Mouse (Mus musculus): Measurements from ENCODE around the gene Dusp5.

The Dusp5 gene

DNA sequence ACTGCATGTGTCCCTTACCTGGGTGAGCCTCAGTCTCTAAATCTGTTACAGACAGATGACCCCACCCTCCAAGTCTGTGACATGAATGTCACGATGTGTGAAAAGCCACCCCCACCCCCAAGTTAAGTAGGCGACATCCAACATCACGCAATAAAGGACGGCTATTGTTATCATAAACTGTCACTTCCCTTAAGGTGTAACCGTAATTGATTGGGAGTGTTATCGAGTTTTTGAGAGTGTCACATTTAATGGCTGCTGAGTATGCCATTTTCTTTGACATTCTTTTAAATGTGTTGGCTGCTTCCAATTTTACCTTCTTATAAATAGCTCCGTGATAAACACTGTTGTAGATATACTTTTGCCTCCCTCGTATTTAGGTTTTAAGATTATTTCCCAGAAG is 9.4 kb upstream of the Dusp5 start:
- no peak for DNase-seq

DNA sequence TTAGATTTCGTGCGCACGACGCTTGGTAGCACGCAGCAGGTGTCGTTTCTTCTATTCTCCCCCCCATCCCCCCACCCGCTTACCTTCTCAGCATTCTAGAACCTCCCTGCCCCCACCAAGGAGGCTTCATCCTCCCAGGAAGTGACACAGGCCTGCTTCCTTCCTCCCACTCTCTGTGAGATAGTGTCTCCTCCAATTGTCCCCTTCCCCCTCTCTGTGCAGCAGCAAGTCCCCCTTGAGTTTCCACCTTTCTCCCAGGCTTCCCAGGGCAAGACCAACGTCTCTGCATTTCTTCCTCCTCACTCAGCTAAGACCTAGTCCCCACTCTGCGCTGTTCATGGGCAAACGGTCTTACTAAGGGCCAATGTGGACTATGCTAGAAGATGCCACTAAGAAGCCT is 8.9 kb upstream of the Dusp5 start:
- no peak for DNase-seq

DNA sequence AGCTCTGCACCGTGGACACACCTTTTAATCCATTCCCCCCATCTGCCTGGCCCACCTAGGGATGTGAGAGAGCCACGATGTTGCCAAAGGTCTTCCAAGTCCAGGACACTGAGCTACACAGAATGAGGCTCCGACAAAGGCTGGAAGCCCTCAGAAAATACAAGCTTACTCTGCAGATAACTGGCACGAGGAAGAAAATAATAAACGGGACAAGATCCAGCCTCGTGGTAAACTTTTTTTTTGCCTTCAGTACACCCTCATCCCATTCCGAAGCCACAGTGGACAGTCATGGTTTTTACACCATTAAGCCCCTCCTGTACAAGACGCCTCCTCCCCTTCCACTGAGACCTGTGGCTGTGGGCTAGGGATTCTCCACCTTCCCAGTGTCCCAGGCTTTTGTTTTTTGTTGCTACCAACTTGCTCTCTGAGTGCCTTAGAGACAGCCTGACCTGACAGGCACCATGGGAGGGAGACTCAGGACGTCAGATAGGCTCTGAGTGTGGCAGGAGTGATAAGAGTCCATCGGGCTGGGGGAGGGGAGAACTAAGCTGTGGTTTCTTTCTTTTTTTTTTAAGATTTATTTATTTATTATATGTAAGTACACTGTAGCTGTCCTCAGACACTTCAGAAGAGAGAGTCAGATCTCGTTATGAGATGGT is 7.6 kb upstream of the Dusp5 start:
- no peak for DNase-seq

DNA sequence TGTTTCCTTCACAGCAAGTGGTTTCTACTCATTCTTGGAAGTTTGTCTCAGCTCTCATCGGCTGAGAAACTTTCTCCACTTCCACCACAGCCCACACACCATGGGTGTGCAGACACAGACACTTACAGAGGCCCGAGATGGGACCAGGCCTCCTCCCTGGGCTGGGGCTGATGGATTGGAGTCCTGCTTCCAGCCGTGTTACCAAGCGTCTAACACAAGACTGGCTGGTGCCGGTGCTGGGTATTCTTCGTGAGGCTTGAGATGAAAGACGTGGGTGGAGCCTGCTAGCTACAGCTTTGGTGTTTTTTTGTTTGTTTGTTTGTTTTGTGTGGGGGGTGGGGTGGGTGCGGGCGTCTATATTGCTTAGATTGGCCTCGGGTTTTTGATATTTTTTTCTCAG is 1.4 kb upstream of the Dusp5 start:
- no peak for DNase-seq

DNA sequence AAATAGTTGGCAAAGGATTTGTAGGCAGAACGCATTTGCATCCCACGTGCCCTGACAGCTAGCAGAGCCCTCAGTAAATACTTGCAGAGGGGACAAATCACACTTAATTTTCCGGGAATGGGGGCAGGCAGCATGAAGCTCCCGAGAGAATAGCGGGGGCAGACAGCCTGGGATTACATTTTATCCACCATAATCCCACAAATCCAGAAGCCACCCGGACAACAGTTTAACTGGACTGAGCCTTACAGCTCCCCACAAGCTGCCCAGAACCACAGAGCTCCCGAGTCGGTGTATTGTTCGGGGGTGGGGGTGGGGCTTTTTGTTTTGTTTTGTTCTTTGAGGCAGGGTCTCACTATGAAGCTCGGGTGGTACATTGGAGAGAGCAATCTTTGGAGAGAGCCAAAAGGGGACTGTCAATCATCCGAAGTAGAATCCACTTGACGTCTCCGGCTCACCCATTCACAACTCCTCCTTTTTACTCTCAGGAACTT is 733 bp upstream of the Dusp5 start:
- no peak for DNase-seq

DNA sequence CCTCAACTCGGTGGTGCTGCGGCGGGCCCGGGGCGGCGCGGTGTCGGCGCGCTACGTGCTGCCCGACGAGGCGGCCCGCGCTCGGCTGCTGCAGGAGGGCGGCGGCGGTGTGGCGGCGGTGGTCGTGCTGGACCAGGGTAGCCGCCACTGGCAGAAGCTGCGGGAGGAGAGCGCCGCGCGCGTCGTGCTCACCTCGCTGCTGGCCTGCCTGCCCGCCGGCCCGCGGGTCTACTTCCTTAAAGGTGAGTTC is 471 bp downstream of the Dusp5 start:
- DNase-seq = no peak

DNA sequence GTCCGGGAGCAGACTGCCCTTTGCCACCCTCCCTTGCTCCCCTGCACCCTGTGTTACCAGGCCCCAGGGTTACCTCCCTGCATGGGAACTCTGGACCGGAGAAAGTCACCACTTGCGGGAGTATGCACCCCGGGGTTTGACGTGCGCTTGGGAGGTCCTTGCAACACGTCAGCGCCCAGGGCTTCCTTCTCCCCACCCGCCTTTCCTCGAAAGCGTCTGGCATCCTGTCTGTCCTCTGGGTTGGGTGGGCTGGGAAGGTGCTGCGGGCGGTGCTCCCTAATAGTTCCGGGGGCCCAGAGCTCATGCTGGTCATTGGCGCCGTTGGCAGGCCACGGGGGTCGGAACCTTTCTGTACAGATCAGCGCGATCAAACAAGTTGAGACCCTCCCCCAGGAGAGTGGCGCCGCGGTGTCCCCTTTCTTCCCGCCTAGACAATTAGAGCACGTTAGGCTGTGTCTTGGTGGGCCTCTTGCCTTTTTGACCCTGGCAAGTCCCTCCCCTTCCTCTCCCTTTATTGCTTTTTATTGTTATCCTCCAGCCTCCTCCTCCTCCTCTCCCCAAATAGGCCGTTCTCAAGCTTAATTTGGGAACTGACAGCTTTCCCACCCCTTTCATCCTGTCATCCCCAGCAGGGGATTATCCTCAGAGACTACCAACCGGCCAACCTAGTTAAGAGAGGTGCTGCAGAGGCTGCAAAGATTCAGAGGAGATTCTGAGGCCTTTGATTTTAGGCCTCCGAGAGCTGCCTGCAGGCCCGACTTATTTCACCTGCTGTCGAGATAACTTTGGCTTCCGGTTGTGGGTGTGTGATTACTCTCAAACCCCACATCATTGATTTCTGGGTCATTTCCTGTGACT is 1.0 kb downstream of the Dusp5 start:
- DNase-seq = peak; percentile 17 to 37

DNA sequence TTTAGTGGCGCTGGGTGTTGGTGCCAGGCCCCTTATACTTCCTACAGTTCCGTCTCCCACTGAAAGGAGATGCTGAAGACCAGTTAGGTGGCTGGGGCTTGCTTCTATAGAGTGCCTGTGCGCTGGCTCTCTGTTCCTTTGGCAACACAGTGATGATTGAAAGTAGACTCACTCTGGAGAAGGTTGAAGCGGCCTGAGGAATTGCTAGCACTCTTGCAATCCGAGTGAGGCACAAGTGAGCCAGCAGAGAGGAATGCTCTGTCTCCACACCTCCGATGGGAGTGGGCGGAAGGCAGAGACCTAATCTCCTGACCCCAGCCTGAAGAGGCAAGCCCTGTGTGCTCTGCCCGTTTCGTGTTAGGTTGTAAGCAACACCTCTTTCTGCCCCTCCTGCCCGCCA is 2.5 kb downstream of the Dusp5 start:
- no peak for DNase-seq

DNA sequence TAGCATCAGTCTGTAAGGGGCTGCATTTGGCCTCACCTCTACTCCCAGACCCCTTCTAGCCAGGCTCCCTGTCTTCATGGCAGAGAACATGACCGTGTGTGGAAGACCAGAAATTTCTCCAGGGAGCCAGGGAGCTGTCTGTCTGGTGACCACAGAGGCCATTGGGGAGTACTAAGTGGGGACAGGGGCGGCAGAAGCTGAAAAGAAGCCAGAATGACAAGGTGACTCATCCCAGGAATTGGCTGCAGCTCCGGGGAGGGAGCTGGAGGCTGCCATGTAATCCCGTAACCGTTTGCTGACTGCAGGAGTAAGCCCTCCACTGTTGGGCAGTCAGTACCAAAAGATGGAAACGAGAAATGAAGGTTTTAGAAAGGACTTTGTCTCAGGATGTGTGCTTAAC is 3.1 kb downstream of the Dusp5 start:
- DNase-seq = no peak

DNA sequence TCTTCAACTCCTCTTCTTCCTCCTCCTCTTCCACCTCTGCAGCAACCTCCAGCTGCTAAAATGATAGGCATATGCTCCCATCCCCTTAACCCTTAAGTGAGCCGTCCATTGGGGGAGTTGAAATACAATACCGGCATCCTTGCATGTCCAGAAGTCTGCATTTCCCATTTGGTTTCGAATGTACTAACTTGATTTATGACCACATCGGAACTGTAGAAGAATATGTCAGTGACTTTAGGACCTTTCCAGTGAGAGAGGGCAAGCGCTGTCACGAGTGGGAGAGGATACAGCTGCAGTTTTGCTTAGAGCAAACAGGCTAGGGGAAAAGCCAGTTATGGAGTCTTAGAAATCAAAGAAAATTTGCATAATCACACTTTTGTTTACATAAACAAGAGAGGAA is 3.8 kb downstream of the Dusp5 start:
- DNase-seq = no peak

DNA sequence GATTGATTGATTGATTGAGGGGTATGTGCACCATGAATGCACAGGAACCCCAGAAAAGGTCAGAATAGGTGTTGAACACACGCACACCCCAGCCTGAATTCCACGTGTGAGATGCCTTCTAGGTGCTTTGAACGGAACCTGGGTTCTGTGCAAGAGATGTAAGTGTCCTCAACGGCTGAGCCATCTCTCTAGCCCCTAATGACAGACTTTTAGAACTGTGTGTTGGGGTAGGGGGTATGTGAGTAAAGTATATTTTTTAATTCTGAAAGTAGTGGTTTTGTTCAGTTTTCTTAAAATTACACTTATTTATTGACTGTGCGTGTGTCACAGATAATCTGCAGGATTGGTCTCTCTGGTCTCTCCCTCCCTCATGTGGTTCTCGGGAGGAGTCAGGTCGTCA is 4.3 kb downstream of the Dusp5 start:
- DNase-seq = no peak

DNA sequence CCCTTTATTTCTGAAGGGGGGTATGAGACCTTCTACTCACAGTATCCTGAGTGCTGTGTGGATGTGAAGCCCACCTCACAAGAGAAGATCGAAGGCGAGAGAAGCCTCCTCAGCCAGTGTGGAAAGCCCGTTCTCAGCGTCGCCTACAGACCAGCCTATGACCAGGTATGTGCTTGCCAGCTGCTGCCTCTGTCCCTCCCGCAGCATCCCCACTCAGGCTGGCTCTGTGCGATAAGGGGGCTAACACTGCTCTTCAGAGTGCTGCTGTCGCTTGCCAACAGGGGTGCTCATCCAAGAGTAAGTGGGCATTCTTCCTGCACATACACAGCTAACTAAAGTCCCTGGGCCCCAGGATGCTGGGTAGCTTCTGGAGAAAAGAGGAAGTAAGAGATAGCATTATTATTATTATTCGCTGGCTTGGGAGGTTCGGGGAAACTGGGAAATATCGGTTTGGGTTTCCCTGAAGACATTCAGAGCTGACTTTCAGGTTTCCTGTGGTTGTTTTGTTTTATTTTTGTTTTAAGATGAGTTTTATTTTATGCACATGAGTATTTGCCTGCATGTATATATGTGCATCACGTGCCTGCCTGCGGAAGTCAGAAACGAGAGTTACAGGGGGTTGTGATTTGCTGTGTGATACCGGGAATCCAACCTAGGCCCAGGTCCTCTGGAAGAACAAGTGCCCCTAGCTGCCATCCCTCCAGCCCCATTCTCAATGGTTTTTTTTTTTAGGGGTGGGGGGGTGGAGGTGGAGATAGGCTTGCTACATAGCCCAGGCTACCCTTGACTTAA is 5.1 kb downstream of the Dusp5 start:
- DNase-seq = no peak

DNA sequence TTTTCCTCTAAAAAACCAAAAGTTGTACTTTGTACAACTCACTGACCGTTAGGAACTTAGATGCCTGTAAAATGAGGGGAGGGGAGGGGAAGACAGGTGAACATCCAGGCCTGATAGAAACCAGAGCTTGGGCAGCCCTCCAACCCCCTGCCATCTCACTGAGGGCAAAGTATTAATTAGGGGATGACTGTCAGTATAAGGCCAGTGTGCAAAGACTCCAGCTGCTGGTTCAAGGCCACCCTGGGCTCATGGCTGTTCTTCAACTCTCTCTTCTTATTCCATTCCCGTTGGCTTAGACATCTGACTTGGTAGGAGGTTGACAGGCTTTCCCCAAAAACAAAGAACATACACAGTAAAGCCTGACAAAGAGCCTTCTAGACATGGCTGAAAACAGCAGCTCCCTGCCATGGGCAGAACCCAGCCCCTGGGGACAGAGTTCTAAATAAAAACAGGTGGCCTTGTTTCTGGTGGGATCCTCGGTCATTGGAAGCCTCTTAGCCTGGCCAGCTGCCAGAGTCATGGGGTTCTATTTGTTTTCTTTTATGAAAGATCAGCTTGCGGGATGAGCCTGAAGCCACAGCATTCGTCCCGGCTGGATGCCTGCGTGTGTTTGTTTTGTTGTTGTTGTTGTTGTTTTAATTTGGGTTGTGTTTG is 6.0 kb downstream of the Dusp5 start:
- no peak for DNase-seq

DNA sequence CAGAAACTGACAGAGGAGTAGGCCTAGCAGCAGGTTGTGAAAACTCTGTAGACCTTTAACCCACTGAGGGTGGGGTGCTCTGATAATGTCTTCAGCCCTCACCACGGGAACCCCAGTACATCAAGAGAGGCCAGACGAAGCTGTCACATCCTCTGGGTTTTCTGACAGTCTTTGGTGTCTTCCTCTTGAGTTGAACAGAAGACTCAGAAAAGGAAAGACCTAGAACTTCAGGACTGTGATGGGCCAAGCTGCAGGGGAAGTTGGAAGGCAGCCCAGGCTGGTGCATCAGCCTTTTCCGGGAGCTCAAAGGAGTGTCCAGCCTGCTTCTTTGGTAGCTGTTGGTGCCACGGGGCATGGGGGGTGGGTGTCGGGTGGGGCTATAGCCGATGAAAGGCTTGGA is 6.5 kb downstream of the Dusp5 start:
- DNase-seq = no peak

DNA sequence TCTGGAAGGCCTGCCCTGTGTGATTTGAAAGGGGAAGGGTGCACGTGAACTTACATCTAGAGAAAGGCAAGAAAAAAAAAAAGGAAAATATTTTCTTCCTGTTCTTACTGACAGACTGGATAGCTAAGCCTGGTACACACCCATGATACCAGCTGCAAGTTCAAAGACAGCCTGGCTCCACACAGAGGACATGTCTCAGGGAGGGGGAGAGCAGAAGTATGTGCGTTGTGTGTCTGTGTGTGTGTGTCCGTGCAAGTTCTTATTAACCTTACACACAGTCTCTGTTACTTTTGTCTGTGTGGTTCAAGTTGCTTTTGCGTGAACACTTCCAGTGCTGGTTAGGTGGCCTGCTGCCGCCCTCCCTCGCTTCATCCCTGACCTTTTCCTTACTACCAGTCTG is 7.3 kb downstream of the Dusp5 start:
- no peak for DNase-seq

DNA sequence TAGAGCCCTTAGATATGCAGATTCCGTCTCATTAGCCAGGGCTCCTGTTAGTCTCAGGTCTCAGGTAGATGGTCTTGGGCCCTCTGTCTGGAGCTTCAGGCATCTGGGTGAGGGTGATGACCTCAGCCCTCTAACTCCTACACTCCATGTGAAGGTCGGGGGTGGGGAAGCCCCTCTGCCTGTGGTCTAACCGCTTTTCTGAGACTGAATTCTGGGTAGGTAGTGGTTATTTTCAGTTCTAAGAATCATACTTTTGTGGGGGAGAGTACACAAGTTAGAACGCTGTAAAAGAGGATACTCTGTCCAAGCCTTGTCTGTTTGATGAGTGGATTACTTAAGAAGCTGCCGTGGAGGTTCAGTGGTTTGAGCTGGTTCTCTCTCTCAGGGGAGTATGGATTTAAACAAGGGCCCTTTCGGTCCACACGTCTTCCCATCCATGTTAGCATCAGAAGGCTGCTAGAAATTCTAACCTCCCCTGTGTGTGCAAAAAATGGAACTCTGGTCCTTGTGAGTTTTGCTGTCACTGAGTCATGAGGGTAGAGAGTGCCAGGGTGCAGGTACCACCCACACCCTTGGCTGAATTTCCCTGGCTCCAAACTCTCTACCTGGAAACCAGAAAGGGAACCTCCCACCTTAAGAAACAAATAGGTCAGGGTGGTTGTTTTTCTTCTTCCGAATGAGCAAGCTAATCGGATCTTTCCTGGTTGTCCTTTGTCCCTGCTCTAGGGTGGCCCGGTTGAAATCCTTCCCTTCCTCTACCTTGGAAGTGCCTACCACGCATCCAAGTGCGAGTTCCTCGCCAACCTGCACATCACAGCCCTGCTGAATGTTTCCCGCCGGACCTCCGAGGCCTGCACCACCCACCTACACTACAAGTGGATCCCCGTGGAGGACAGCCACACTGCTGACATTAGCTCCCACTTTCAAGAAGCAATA is 8.1 kb downstream of the Dusp5 start:
- no peak for DNase-seq

DNA sequence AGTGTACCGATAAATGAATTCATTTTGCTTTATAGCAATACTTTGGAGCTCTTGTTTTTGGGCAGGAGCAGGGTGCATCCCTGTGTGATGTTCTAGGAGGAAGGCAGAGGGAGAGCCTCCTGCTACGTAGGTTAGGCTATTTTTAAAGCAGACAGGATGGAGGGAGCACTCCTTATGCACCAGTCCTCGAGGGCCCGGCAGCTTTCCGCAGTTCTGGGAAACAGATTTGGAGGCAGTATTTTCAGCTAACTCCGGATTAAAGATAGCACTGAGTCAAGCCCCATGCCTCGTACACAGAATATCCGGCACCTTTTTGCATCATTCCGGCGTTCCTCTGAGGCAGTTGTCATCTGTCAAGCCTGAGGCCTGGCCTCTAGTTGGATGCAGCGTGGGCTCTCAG is 9.1 kb downstream of the Dusp5 start:
- DNase-seq = no peak

DNA sequence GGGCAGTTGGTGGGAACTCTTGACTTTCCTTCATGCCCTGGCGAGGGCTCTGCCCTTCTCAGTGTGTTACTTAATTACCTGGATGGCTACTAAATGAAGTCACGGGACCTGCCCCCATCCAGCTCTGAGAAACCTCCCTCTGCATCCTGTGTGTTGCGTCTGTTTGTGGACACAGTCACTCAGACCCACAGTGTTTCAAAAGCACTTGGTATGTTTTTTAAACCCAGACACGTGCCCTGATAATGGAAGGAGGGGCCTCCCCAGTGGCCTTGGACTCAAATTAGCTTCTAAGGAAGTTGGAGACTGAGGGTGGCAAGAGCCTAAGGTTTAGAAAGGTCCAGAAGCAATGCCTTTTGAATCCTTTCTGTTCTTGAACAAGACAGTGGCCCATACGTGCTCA is 9.9 kb downstream of the Dusp5 start:
- no peak for DNase-seq

DNA sequence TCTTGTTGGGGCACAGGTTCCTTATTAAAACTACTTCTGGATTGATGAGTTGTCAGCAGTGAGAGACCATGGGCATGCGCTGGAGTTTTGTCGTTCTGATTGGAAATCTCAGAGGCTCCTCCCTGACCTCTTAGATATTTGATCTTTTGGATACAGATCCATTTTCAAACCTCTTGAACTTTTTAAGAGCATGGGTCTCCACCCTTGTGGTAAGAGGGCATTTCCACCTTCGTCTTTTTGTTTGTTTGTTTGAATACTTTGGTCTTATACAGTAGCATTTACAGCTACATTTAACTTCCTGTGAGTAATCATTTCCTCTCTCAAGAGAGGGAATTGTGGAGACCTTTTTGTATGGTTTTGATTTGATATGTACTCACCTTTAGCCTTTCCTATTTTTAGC is 10.4 kb downstream of the Dusp5 start:
- no peak for DNase-seq

DNA sequence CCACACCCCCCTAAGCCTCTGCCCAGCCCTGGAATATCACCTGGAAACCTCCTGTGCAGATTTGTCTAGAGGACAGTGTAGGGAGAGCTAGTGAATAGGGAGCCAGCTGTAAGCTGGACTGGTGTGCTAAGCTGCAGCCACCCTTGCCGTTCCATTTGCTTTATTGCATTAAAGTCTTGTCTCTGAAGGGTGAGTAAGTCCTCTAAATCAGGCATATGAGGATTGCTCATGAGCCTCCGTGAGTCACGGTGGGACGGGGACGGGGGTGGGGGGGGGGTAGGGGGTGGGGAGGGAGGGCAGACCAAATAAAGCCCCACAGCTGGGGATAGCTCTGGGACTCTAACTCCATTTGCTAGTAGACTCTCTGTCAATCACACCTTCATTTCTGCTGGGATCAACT is 14.7 kb downstream of the Dusp5 start:
- DNase-seq = no peak

DNA sequence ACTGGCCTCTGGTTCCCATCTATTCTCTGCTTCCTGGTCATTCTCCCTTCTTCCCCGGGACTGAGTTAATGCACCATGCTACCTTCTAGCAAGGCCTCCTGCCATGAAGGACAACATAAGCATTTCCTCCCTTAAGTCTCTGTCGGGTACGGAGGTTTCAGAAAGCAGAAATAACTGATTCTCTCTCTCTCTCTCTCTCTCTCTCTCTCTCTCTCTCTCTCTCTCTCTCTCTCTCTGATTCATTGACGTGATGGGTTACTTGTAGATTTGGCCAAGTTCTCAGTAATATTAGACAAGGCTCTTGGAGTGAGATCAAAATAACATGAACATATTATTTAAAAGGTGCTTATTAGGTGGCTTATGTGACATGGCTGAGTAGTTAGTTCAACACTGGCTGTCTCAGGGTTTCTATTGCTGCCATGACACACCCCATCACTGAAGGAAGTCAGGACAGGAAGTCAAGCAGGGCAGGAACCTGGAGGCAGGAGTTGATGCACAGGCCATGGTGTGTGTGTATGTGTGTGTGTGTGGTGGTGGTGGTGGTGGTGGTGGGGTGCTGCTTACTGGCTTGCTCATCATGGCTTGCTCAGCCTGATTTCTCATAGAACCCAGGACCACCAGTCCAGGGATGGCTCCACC is 16.1 kb downstream of the Dusp5 start:
- no peak for DNase-seq

DNA sequence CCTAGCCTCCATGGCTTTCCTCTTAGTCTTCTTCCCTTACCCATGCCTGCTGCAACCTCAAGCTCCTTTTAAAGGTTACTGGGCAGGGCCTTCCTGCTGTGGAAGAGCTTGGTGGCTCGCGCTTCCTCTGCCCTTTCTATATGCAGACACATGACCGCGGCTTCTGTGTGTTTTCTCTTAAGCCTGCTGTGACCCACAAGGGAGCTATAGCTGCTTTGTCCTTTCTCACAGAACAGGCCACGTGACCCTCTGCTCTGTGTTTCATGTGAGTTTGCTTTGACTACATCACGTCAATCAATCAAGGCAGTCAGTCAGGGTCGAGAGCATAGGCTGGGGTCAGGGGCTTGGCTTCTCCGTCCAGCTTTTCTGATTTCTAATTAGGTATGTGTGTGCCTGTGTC is 18.7 kb downstream of the Dusp5 start:
- DNase-seq = no peak

Measured in spleen, adult 18-20 months (tissue).